Mouse (Mus musculus) intestine, embryonic 15.5 days (tissue): Measurements from ENCODE around the gene Eppin. TPM values are rescaled to one million over a fixed set of nuclear protein-coding genes. Genes with fewer than 3 reads are reported as not detected.

ENCODE experiments used
- polyA plus RNA-seq: library from polyadenylated mRNA; unstranded; fragments of >200 nt; fragmentation: Nextera tagmentation; extraction: Ambion mirVana; gene quantifications from 2 replicates; pipeline ENCODE4 v1.2.1, GENCODE M21; 2015

The Eppin gene
- polyA plus RNA-seq, 1 experiment from 2014 or later, result not detected

Other genes with a start within 250 kb of the Eppin start
- gene Slpi, start 204.5 kb downstream of the Eppin start, polyA plus RNA-seq, result 2.1 and 2.8 TPM in 2 replicates
- gene Rbpjl, start 190.5 kb downstream of the Eppin start, polyA plus RNA-seq, result 16.1 and 40.7 TPM in 2 replicates
- gene Matn4, start 188.4 kb downstream of the Eppin start, polyA plus RNA-seq, result 9.3 and 11.0 TPM in 2 replicates
- gene Sdc4, start 149.7 kb downstream of the Eppin start, polyA plus RNA-seq, result 120 and 126 TPM in 2 replicates
- 51.1 and 61.9 TPM in 2 replicates for gene Sys1, start 136.6 kb downstream of the Eppin start, polyA plus RNA-seq
- gene Gm20458, start 132.6 kb downstream of the Eppin start, polyA plus RNA-seq, result 9.4 and 18.5 TPM in 2 replicates
- not detected in 2 replicates for gene Trp53tg5, start 119.9 kb downstream of the Eppin start, polyA plus RNA-seq
- gene Dbndd2, start 107.5 kb downstream of the Eppin start, polyA plus RNA-seq, result 4.7 and 14.8 TPM in 2 replicates
- 62.7 and 65.7 TPM in 2 replicates for gene Pigt, start 96.1 kb downstream of the Eppin start, polyA plus RNA-seq
- 53.3 and 57.4 TPM in 2 replicates for gene Wfdc2, start 31.2 kb downstream of the Eppin start, polyA plus RNA-seq
- gene Spint3, start 20.1 kb downstream of the Eppin start, polyA plus RNA-seq, result not detected in 2 replicates
- 0.85 and 1.7 TPM in 2 replicates for gene Wfdc6a, start 8.1 kb downstream of the Eppin start, polyA plus RNA-seq
- gene Wfdc6b, start 19.9 kb upstream of the Eppin start, polyA plus RNA-seq, result not detected in 2 replicates
- gene Wfdc8, start 20.0 kb upstream of the Eppin start, polyA plus RNA-seq, result not detected in 2 replicates
- gene Wfdc16, start 45.2 kb upstream of the Eppin start, polyA plus RNA-seq, result not detected in 2 replicates
- gene Wfdc10, start 62.5 kb upstream of the Eppin start, polyA plus RNA-seq, result 0.56 and 0.72 TPM in 2 replicates
- not detected in 2 replicates for gene Wfdc9, start 63.0 kb upstream of the Eppin start, polyA plus RNA-seq
- not detected in 2 replicates for gene Wfdc11, start 80.5 kb upstream of the Eppin start, polyA plus RNA-seq
- 0.18 and 0.30 TPM in 2 replicates for gene Wfdc13, start 91.5 kb upstream of the Eppin start, polyA plus RNA-seq
- not detected in 2 replicates for gene Spint4, start 104.9 kb upstream of the Eppin start, polyA plus RNA-seq
- gene Spint5, start 121.7 kb upstream of the Eppin start, polyA plus RNA-seq, result not detected in 2 replicates
- gene Wfdc3, start 152.3 kb upstream of the Eppin start, polyA plus RNA-seq, result 1.8 and 2.0 TPM in 2 replicates
- 60.4 and 62.5 TPM in 2 replicates for gene Dnttip1, start 152.4 kb upstream of the Eppin start, polyA plus RNA-seq
- 431 and 439 TPM in 2 replicates for gene Ube2c, start 176.3 kb upstream of the Eppin start, polyA plus RNA-seq
- gene Tnnc2, start 186.4 kb upstream of the Eppin start, polyA plus RNA-seq, result 1.7 and 6.9 TPM in 2 replicates
- 18.4 and 21.2 TPM in 2 replicates for gene Snx21, start 192.2 kb upstream of the Eppin start, polyA plus RNA-seq
- gene Acot8, start 211.3 kb upstream of the Eppin start, polyA plus RNA-seq, result 23.6 and 29.7 TPM in 2 replicates
- gene Zswim3, start 211.5 kb upstream of the Eppin start, polyA plus RNA-seq, result 8.1 and 9.0 TPM in 2 replicates
- gene Zswim1, start 229.1 kb upstream of the Eppin start, polyA plus RNA-seq, result 13.5 TPM in 2 replicates
- not detected in 2 replicates for gene Spata25, start 234.9 kb upstream of the Eppin start, polyA plus RNA-seq
- gene Ctsa, start 239.3 kb upstream of the Eppin start, polyA plus RNA-seq, result 266 and 277 TPM in 2 replicates
- 6.8 and 7.4 TPM in 2 replicates for gene Neurl2, start 239.9 kb upstream of the Eppin start, polyA plus RNA-seq